Mouse (Mus musculus) adipocyte (in vitro differentiated cells): ENCODE measurements around the gene Fut9.

Source experiments
- DNase-seq: peaks from one replicate; pipeline ENCODE4 v3.0.0-alpha.2; 2016; ENCODE audit warnings: low spot score

The Fut9 gene

DNA sequence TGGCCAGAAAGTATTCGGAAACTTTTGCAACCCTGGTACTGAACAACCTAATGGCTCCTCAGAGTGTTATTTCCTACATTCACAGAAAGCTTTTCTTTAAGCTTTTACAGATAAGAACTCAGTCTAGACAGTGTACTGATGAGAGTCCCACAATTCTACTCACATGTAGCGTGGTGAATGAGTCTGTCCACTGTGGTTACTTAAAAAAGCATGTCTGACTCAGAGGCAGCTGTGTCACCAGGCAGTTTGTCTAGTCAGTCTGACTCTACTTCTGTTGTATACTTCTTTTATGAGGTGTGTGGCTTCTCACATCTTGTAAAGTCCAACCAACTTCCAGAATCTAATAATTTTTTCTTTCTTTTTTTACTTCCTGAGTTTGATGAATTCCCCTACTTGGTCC, 154.5 kb downstream of the Fut9 start:
- DNase-seq: no peak

DNA sequence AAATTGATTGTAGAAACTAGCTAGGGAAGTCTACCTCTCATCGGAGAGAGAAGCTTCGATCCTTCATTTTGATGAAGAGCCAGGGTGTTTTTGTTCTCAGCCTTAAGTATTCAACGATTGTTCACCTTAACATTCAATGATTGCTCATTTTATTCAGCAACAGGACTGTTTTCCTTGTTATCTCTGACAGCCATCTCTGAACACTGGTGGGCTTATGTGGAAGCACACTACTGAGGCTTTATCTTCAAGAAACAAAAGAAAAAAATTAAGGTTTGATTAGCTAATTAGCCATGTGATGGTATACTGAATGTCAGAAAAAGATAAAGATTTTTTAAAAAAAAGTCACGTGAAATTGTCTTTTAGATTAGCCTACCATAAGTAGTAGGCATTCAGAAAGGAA, 158.1 kb downstream of the Fut9 start:
- no peak for DNase-seq

- DNase-seq: no peak
Measured at GRCm38 (mm10) chr4:25633262-25633661, 166.8 kb downstream of the Fut9 start.

- DNase-seq: no peak
Measured at GRCm38 (mm10) chr4:25628113-25628512, 171.9 kb downstream of the Fut9 start.

DNA sequence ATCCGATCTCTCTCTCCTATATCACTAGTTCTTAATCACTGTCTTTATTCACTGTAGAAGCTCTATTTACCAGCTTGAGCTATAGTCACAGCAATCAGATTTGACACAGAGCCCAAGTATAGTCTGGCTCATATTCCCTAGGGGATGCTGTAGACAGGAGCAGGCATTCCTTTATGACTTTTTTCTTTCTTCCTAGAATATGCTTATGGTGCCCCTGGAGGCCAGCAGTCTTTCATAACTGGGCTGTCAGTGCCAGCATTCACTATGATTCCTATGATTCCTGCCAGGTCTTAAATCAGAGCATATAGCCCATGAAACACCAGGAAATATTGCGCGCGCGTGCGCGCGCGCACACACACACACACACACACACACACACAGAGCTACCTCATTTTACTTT, 172.6 kb downstream of the Fut9 start:
- DNase-seq: no peak

GRCm38 (mm10) chr4:25627039-25627438, 173.0 kb downstream of the Fut9 start:
- DNase-seq: no peak

GRCm38 (mm10) chr4:25623176-25623575, 176.9 kb downstream of the Fut9 start:
- no peak for DNase-seq

DNA sequence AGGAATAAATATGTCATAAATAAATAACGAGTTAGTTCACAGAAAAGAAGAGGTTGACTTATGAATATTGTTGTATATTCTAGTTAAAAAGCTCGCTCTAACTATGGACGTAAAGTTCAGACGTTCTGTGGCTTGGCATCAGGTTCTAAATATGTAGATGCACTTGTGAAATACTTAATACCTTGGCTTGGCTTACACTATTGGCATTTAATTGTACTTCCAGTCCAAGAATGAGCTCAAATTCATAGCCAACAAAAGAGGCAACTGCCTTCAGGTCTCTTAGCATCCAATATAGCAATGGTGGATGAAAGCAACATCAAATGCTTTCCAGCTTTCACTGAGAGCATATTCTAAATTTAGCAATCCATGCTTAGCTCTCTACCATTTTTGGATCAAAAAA, 182.7 kb downstream of the Fut9 start:
- no peak for DNase-seq

GRCm38 (mm10) chr4:25613426-25613825, 186.6 kb downstream of the Fut9 start:
- no peak for DNase-seq

- no peak for DNase-seq
Measured at GRCm38 (mm10) chr4:25610481-25610880, 189.6 kb downstream of the Fut9 start.

DNA sequence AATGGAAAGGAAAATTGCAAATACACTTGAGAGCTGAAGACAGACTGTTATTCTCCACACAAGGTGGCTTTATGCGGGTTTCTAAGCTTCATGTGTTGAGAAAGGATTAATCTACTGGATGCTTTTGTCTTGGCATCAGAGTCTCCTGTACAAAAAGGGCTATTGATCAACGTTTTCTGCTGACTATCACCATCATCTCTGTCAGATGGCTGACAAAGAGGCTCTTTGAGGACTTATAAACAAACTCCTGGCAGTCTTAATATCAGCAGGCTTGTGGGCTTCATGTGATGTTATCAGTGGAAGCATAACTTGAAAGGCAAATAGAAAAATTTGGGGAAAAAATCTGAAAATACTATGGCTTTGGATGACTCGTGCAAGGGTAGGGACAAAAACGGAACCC, 206.8 kb downstream of the Fut9 start:
- DNase-seq: no peak
